Mouse (Mus musculus) MEL (cell line): ENCODE measurements around the gene Edem3. TPM values are rescaled to one million over a fixed set of nuclear protein-coding genes. Genes with fewer than 3 reads are reported as not detected.
"Not testable (repeated sequence)": the region's sequence is repeated elsewhere in the genome, so short reads cannot be mapped to it uniquely, and the experiment has no call there.

Source experiments
- DNase-seq: peaks from one replicate; pipeline ENCODE4 v3.0.0; 2011; ENCODE audit warnings: low read depth, low spot score
- H3K27ac ChIP-seq: 2 replicates; pipeline ENCODE4 v1.5.1; 2012; ENCODE audit warnings: low read depth, mild to moderate bottlenecking, control low read depth, low read length, moderate library complexity; ENCODE audit not compliant: control insufficient read depth
- H3K27me3 ChIP-seq, 2 experiments: fragments of 150-350 bp in 1 of 2; sonication (generic) in 1 of 2; 2 replicates each; pipeline ENCODE4 v1.6.1; 2012; ENCODE audit warnings: low read length in 2 of 2, mild to moderate bottlenecking in 2 of 2, improper control_type of control experiment in 1 of 2, moderate library complexity in 1 of 2; ENCODE audit not compliant: insufficient read depth in 2 of 2, control insufficient read depth in 1 of 2
- H3K36me3 ChIP-seq, 2 experiments: 2 replicates each; pipeline ENCODE4 v1.6.1; 2012 to 2014; ENCODE audit warnings: low read length in 2 of 2, improper control_type of control experiment in 1 of 2, inconsistent platforms in 1 of 2, mild to moderate bottlenecking in 1 of 2; ENCODE audit not compliant: insufficient read depth in 2 of 2, control insufficient read depth in 1 of 2
- H3K4me1 ChIP-seq, 2 experiments: fragments of 150-350 bp in 1 of 2; sonication (generic) in 1 of 2; 2 replicates each; pipeline ENCODE4 v1.6.1; 2012; ENCODE audit warnings: low read length in 2 of 2, improper control_type of control experiment in 1 of 2, mild to moderate bottlenecking in 1 of 2; ENCODE audit not compliant: insufficient read depth in 2 of 2, control insufficient read depth in 1 of 2
- H3K4me3 ChIP-seq, 2 experiments: fragments of 150-350 bp in 1 of 2; sonication (generic) in 1 of 2; 2 replicates each; pipeline ENCODE4 v1.5.1; 2012; ENCODE audit warnings: low read depth in 2 of 2, low read length in 2 of 2, mild to moderate bottlenecking in 2 of 2, moderate library complexity in 2 of 2, control low read depth in 1 of 2, improper control_type of control experiment in 1 of 2; ENCODE audit not compliant: control insufficient read depth in 1 of 2, insufficient read depth in 1 of 2
- H3K79me2 ChIP-seq: 2 replicates; pipeline ENCODE4 v1.6.1; 2012; ENCODE audit warnings: mild to moderate bottlenecking, low read length, moderate library complexity; ENCODE audit not compliant: control insufficient read depth, poor library complexity, insufficient read depth
- H3K9ac ChIP-seq: 2 replicates; pipeline ENCODE4 v1.6.1; 2012; ENCODE audit warnings: low read depth, mild to moderate bottlenecking, control low read depth, low read length, moderate library complexity; ENCODE audit not compliant: control insufficient read depth, poor library complexity, severe bottlenecking
- H3K9me3 ChIP-seq: fragments of 150-350 bp; sonication (generic); replicated peaks from 2 replicates; pipeline ENCODE4 v1.6.1; 2012; ENCODE audit warnings: mild to moderate bottlenecking, low read length, improper control_type of control experiment, moderate library complexity; ENCODE audit not compliant: insufficient read depth
- BHLHE40 ChIP-seq: IDR thresholded peaks from 2 replicates; pipeline ENCODE4 v1.6.1; 2012; ENCODE audit warnings: low read depth, mild to moderate bottlenecking, inconsistent platforms, low read length, improper control_type of control experiment, borderline replicate concordance
- CHD1 ChIP-seq: IDR thresholded peaks from 2 replicates; pipeline ENCODE4 v1.6.1; 2012; ENCODE audit warnings: low read depth, mild to moderate bottlenecking, inconsistent platforms, low read length, improper control_type of control experiment
- ELF1 ChIP-seq: IDR thresholded peaks from 2 replicates; pipeline ENCODE4 v1.6.1; 2014; ENCODE audit warnings: low read depth, mild to moderate bottlenecking, inconsistent platforms, low read length, improper control_type of control experiment, moderate library complexity
- GATA1 ChIP-seq: IDR thresholded peaks from 2 replicates; pipeline ENCODE4 v1.6.1; 2011; ENCODE audit warnings: low read depth, low read length, improper control_type of control experiment
- MAZ ChIP-seq: IDR thresholded peaks from 2 replicates; pipeline ENCODE4 v1.6.1; 2012; ENCODE audit warnings: low read depth, mild to moderate bottlenecking, inconsistent platforms, low read length, improper control_type of control experiment
- MEF2A ChIP-seq: IDR thresholded peaks from 2 replicates; pipeline ENCODE4 v1.6.1; 2014; ENCODE audit warnings: low read depth, mild to moderate bottlenecking, inconsistent platforms, low read length, improper control_type of control experiment; ENCODE audit not compliant: poor library complexity, insufficient replicate concordance, severe bottlenecking; ENCODE audit errors: extremely low read depth
- POLR2A ChIP-seq, 2 experiments: IDR thresholded peaks; 2 replicates each; pipeline ENCODE4 v1.6.1; 2011 to 2012; ENCODE audit warnings: low read length in 2 of 2, mild to moderate bottlenecking in 2 of 2, control low read depth in 1 of 2, improper control_type of control experiment in 1 of 2, low read depth in 1 of 2, moderate library complexity in 1 of 2; ENCODE audit not compliant: control insufficient read depth in 1 of 2, insufficient read depth in 1 of 2, poor library complexity in 1 of 2
- TAL1 ChIP-seq: IDR thresholded peaks from 2 replicates; pipeline ENCODE4 v1.6.1; 2012; ENCODE audit warnings: mild to moderate bottlenecking, inconsistent platforms, low read length, moderate library complexity, mixed read lengths
- USF1 ChIP-seq: IDR thresholded peaks from 2 replicates; pipeline ENCODE4 v1.6.1; 2014; ENCODE audit warnings: low read depth, mild to moderate bottlenecking, inconsistent platforms, low read length, improper control_type of control experiment, moderate library complexity
- polyA plus RNA-seq, 2 experiments: library from polyadenylated mRNA; stranded (reverse) in 1 of 2; unstranded in 1 of 2; fragments of >175 nt in 1 of 2; fragments of >200 nt in 1 of 2; gene quantifications; 2 replicates each; pipeline versions ENCODE4 v1.2.1 to v1.2.4; 2012; ENCODE audit warnings: low replicate concordance in 2 of 2, low read depth in 1 of 2; ENCODE audit not compliant: insufficient read length in 2 of 2, insufficient read depth in 1 of 2, missing spikeins in 1 of 2
- total RNA-seq: library from RNA; depleted of rRNA; stranded (reverse); fragments of 300-350 nt; gene quantifications from 2 replicates; pipeline ENCODE4 v1.2.3, GENCODE M21; 2012

The Edem3 gene
- total and polyA plus RNA-seq, 3 experiments, result 11.6 to 15.6 TPM; not detected in 1

GRCm38 (mm10) chr1:151825065-151825464 is 69.9 kb downstream of the Edem3 start:
- Histone ChIP-seq H3K4me1 (no peaks in the 10 kb centered on the region), H3K27me3 (no peaks in the 10 kb centered on the region; a peak in 1 of 4 replicates), H3K9ac (no peak overlapping the region), H3K36me3 (peaks cover 0 to 1% of the 10 kb centered on the region in 2 experiments; a peak in 1 of 4 replicates), H3K79me2 (no peaks in the 10 kb centered on the region), H3K9me3 (no peaks in the 10 kb centered on the region), H3K27ac (no peak overlapping the region), H3K4me3 (no peak overlapping the region)
- no peak for TF ChIP-seq MEF2A
- TF ChIP-seq POLR2A (IDR thresholded peaks at IDR 0.05; ENCODE audit: control insufficient read depth in 1 of 2, insufficient read depth in 1 of 2, low read depth in 1 of 2, low read length in 2 of 2, poor library complexity in 1 of 2), result no peak
- no peak for TF ChIP-seq CHD1
- TF ChIP-seq BHLHE40, result no peak
- TF ChIP-seq MAZ, result no peak
- DNase-seq, result no peak

- Histone ChIP-seq H3K4me1 (no peaks in the 10 kb centered on the region), H3K4me3 (no peak overlapping the region), H3K9me3 (no peaks in the 10 kb centered on the region), H3K79me2 (no peaks in the 10 kb centered on the region), H3K27ac (no peak overlapping the region), H3K9ac (no peak overlapping the region), H3K27me3 (no peaks in the 10 kb centered on the region; a peak in 1 of 4 replicates), H3K36me3 (no peaks in the 10 kb centered on the region)
- no peak for DNase-seq
- TF ChIP-seq ELF1, result no peak
- TF ChIP-seq MAZ, result no peak
- TF ChIP-seq TAL1, result no peak
Observed at GRCm38 (mm10) chr1:151831791-151832190, 76.6 kb downstream of the Edem3 start.

- no peak for TF ChIP-seq USF1
- no peak for TF ChIP-seq ELF1
- no peaks in the 10 kb centered on the region for H3K79me2 ChIP-seq
- no peaks in the 10 kb centered on the region for H3K36me3 ChIP-seq
- H3K27ac ChIP-seq, result no peak overlapping the region
- no peaks in the 10 kb centered on the region; a peak in 2 of 4 replicates for H3K27me3 ChIP-seq
- H3K4me1 ChIP-seq, result no peaks in the 10 kb centered on the region
- H3K9ac ChIP-seq, result no peak overlapping the region
- DNase-seq, result no peak
- no peak overlapping the region for H3K4me3 ChIP-seq
- H3K9me3 ChIP-seq, result no peaks in the 10 kb centered on the region
Observed at GRCm38 (mm10) chr1:151835261-151835660, 80.1 kb downstream of the Edem3 start.

- not testable (repeated sequence) for H3K9ac ChIP-seq, H3K4me3 ChIP-seq, DNase-seq, H3K27ac ChIP-seq, H3K36me3 ChIP-seq, H3K9me3 ChIP-seq, H3K27me3 ChIP-seq, H3K4me1 ChIP-seq, H3K79me2 ChIP-seq
- TF ChIP-seq GATA1, result peak; percentile 61; the same call in 1 of the 2 replicates
Observed at GRCm38 (mm10) chr1:151840345-151840744, 85.2 kb downstream of the Edem3 start.
